Mouse (Mus musculus) layer of hippocampus, postnatal 10 days (tissue): ENCODE data around the gene Efhb. TPM values are rescaled to one million over a fixed set of nuclear protein-coding genes. Genes with fewer than 3 reads are reported as not detected.

Experiments used
- DNase-seq, 2 experiments: peaks; one replicate each; pipeline ENCODE4 v3.0.0; 2021; ENCODE audit warnings: low spot score in 2 of 2
- long read RNA-seq: library from polyadenylated mRNA; stranded (forward); transcript quantifications from one replicate; pipeline ENCODE4 v2.0.0, GENCODE M21; 2023
- total RNA-seq, 2 experiments: library from RNA; stranded (reverse); gene quantifications; 2 replicates each; pipeline ENCODE4 v1.2.3; 2021

The Efhb gene
- total RNA-seq, result 1 to 10 TPM in 1 of 2 experiments, under 1 TPM in 1; 0.89 to 1.3 TPM
- long read RNA-seq, result 0 reads

DNA sequence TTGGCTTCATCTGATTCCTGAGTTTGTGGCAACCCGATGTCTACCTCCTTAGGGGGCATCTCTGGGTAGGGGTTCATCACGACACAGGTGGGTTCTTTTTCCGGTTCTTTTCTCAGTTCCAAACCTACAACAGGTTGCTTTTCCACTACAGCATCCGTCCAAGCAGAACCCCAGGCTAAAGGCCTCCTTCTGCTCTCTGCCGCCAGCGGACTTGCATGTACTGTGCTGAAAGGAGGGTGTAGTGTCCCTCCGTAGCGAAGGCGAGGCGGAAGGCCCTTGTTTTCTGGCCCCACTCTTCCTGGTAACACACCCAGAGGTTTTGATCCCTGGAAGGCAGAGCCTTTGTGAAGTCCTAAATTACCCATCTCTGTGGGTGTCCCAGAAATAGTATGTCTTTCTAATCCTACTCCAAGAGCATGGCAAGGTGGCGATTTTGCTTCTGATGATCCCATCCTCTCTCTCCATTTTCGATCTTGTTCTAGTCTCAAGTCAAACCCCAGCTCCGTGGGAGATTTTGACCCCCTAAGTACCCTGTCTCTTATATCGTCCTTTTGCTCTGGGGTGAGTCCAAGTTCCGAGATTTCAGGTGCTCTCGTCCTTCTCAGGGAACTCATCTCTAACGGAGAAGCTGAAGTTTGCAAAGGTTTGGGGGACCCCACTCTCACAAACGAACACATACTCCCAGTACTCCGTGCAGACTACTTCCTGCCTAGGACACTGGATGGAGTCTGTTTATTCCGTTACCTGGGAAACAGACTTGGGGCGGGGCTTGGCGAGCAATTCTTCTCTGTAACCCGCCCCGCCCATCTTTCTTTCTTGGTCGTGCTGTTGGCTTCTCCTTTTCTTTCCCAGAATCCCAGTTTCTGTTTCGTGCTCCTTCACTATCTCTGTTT lies at the start of gene Efhb:
Gene Efhb, minus strand, starts transcription at position 719 of the 893 bp plus-strand sequence.
- DNase-seq, result peak; percentile 65 to 75

DNA sequence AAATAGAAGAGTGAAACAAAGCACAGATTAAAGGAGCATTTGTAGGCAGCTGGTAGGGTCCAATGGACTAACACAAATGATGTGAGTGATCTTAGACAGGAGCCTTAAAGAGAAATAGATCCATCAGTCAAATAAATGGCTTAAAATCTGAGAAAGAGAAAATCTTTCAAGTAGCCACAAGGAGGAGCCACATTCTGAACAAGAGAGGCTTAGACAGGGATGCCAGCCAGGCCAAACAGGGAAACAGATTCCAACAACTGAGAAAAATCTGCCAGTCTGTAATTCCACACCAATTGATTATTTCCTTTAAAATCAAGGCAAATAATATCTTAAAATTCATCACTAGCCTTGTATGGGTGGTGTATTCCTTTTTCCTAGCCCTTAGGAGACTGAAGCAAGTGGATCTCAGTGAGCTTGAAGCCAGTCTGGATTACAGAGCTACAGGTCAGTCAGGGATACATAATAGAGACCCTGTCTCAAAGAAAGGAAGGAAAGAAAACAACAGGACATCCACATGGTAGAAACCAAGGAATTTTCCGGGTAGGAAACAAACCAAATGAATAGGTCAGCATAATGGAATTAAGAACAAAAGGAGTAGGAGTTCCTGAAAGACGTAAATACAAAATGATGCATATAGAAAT lies 49.3 kb upstream of the Efhb start:
- DNase-seq, result peak; percentile 29 to 46

GRCm38 (mm10) chr17:53502966-53503365 lies 39.8 kb upstream of the Efhb start:
- DNase-seq, result no peak

- no peak for DNase-seq
Measured at GRCm38 (mm10) chr17:53489007-53489378, 25.9 kb upstream of the Efhb start.

DNA sequence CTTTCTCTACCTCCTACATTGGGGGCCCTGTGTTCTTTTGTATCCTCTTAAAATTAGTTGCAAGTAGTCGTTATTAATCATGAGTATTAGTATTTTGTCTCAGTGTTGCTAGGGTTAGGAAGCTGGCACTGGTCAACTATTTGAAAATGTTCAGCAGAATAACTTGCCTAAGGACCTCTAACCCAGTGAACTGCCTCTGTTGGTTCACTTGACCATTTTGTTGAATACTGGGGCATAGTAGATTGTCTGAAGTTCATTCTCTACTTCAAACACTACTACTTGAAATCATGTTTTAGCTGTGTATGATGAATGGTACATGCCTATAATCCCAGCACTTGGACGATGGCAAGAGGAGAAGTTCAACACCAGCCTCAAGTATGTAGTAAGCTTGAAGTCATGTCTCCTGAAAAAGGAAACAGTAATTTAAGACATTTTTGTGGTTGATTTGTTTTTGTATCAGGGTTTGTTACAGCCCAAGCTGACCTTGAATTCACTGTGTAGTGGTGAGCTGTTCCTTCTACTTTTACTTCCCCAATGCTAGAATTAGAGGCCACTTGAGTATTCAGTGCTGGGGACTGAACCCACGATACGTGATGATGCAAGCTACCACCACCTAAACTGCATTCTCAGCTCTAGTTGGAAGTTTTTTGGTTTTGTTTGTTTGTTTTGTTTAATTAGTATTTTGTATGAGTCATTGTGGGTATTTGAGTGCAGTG lies 25.3 kb upstream of the Efhb start:
- DNase-seq, result no peak

- DNase-seq, result no peak
Measured at GRCm38 (mm10) chr17:53480433-53480832, 17.3 kb upstream of the Efhb start.

DNA sequence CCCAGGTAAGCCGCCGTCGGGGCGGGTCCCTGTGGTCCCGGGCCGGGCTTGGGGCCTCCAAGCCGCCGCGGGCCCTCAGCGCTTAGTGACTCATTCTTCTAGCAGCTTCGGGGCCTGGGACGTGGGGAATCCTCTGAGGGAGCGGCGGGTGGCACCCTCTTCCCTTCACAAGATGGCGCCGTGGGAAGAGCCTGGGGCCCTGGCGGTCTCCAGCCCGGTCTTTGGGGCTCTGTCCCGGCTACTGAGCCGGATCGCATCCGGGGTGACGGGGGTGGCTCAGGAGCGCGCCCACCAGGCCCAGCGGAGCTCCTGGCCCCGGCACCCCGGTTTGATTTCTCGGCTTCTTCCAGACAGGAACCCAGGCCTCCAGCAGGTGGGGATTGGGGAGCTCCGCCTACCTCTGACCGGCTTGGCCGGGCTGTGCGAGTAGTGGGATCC lies 16.5 kb upstream of the Efhb start:
- DNase-seq, result peak; percentile 51 to 73

DNA sequence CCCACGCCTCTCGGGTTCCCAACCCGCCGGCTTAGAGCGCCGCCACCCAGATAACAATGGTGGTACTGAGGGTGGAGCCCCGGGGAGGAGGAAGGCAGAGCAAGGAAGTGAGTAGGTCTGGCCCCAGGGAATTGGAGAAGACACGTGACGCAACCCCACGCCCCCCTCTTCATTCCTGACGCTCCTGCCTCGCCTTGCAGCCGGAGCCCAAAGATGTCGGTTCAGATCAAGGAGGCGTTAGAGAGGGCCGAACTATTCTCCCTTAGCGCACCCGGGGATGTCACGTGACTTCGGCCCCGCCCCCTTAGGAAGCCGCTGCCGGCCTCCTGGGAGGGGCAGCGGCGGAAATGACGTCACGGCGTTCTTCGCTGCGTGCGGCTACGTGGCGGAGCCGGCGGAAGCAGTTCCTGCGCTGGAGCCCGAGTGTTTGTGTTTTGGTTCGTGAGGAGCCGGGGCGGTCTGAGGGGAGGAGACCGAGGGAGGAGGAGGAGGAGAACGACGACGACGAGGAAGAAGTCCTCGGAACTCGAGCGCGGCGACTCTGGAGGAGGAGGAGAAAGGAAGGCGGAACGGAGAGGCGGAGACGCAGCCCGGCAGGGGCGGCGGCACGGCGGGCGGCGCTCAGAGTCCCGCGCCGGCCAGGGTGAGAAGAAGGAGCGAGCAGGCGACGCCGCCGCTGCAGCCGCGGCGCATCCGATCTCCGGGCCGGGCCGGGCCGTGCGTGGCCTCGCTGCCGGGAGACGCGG lies 15.9 kb upstream of the Efhb start, which contains the start of gene Rab5a:
Gene Rab5a, plus strand, starts transcription at position 377 of the 746 bp plus-strand sequence.
- DNase-seq, result peak; percentile 99

- no peak for DNase-seq
Measured at GRCm38 (mm10) chr17:53478066-53478857, 15.1 kb upstream of the Efhb start.

DNA sequence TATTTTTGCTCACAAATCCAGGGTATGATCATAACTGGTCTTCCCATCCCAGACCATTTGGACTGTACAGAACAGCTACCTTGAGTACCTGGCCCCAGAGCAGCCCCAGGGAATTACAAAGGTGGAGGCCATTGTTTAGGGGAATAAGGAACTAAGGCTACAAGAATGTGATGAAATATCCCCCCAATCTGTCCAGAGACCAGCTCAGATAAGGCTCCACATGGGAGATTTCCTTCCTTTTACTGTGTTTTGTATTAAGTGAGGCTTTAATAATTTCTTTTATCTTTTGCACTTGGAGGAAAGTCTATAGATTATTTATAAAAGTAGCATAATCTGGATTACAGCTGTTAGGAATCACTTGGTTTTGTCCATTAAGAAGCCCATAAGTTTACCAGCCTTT lies 5.6 kb upstream of the Efhb start:
- no peak for DNase-seq

- no peak for DNase-seq
Measured at GRCm38 (mm10) chr17:53465569-53465968, 2.4 kb upstream of the Efhb start.

- DNase-seq, result no peak
Measured at GRCm38 (mm10) chr17:53463496-53463840, 347 bp upstream of the Efhb start.

GRCm38 (mm10) chr17:53456742-53457141 lies 6.4 kb downstream of the Efhb start:
- DNase-seq, result no peak

GRCm38 (mm10) chr17:53456152-53456551 lies 7.0 kb downstream of the Efhb start:
- no peak for DNase-seq

GRCm38 (mm10) chr17:53402689-53403306 lies 60.3 kb downstream of the Efhb start:
- DNase-seq, result peak; percentile 64 to 71

DNA sequence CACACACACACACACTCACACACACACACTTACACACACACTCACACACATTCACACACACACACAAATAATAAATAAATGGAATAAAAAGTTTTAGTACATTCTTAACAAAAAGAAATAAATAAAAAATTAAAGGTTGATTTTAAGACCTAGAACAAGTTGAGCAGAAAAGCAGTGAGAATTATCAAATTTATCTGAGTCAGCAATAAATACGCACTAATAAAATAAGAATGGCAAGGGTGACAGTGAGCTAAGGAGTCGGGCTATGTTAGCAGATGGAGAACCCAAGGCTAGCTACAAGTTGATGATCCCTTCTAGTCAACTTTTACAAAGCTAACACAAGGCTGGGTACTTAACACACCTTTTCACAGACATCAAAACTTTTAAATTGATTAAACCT lies 69.9 kb downstream of the Efhb start:
- DNase-seq, result no peak

DNA sequence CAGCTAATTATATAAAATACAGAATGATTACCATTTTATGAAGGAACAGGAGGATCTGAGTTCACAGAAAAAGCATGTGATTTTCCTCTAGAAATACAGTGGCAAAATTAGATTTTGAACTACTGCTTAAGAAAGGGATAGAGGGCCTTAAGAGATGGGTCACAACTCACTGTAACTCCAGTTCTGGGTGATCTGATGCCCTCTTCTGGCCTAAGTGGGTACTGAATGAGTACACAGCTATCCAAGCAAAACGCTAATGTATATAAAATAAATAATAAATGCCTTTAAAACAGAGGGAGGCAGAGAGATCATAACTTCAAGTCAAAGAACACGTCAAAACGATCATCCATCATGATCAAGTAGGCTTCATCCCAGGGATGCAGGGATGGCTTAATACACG lies 73.6 kb downstream of the Efhb start:
- peak; percentile 43 to 50 for DNase-seq

- no peak for DNase-seq
Measured at GRCm38 (mm10) chr17:53387581-53388473, 75.3 kb downstream of the Efhb start.

- DNase-seq, result no peak
Measured at GRCm38 (mm10) chr17:53386863-53387262, 76.3 kb downstream of the Efhb start.
